Mouse (Mus musculus) liver, postnatal 0 days (tissue): ENCODE data around the gene Fgf11. TPM values are rescaled to one million over a fixed set of nuclear protein-coding genes. Genes with fewer than 3 reads are reported as not detected.

Experiments
- ATAC-seq: fragments of 200-750 bp; cut with Nextera tagmentation; 2 replicates; pipeline ENCODE4 v1.8.0; 2017; ENCODE audit warnings: mild to moderate bottlenecking, moderate library complexity
- DNase-seq: peaks from one replicate; pipeline ENCODE4 v3.0.0-alpha.2; 2016
- H3K27ac ChIP-seq: fragments of 300-500 bp; sonication (generic); 2 replicates; pipeline ENCODE4 v1.5.1; 2014; ENCODE audit warnings: antibody characterized with exemption, moderate library complexity, mild to moderate bottlenecking, low read depth
- H3K27me3 ChIP-seq: fragments of 300-500 bp; sonication (generic); 2 replicates; pipeline ENCODE4 v1.6.1; 2014; ENCODE audit warnings: low read length, control low read depth, mixed read lengths; ENCODE audit not compliant: insufficient read depth
- H3K36me3 ChIP-seq: fragments of 300-500 bp; sonication (generic); replicated peaks from 2 replicates; pipeline ENCODE4 v1.6.1; 2014; ENCODE audit warnings: mild to moderate bottlenecking, control low read depth, low read length, moderate library complexity, mixed read lengths; ENCODE audit not compliant: insufficient read depth
- H3K4me1 ChIP-seq: fragments of 300-500 bp; sonication (generic); 2 replicates; pipeline ENCODE4 v1.6.1; 2014; ENCODE audit warnings: antibody characterized with exemption, mild to moderate bottlenecking, control low read depth; ENCODE audit not compliant: insufficient read depth
- H3K4me2 ChIP-seq: fragments of 300-500 bp; sonication (generic); 2 replicates; pipeline ENCODE4 v1.6.1; 2014; ENCODE audit warnings: low read depth, mild to moderate bottlenecking, low read length, moderate library complexity, mixed read lengths
- H3K4me3 ChIP-seq: fragments of 300-500 bp; sonication (generic); 2 replicates; pipeline ENCODE4 v1.5.1; 2014; ENCODE audit warnings: low read depth, low read length
- H3K9ac ChIP-seq: fragments of 300-500 bp; sonication (generic); replicated peaks from 2 replicates; pipeline ENCODE4 v1.6.1; 2014; ENCODE audit warnings: mild to moderate bottlenecking, moderate library complexity
- H3K9me3 ChIP-seq: fragments of 300-500 bp; sonication (generic); 2 replicates; pipeline ENCODE4 v1.6.1; 2016; ENCODE audit warnings: mild to moderate bottlenecking, control low read depth, low read length, mixed read lengths
- CTCF ChIP-seq: sonication (generic); IDR thresholded peaks from 2 replicates; pipeline ENCODE4 v1.5.1; 2016; ENCODE audit warnings: antibody characterized with exemption, low read depth
- EP300 ChIP-seq: IDR thresholded peaks from 2 replicates; pipeline ENCODE4 v1.6.1; 2016; ENCODE audit warnings: antibody characterized with exemption, low read depth, mild to moderate bottlenecking
- WGBS: fragments of 180-500 bp; shearing (Covaris S2); extraction: QIAGEN DNeasy Blood & Tissue Kit; methylation state at CpG from one replicate; pipeline ENCODE4 v1.1.7; 2014; ENCODE audit not compliant: insufficient replicate concordance; 5-methylcytosine and 5-hydroxymethylcytosine counted together
- polyA plus RNA-seq: library from polyadenylated mRNA; unstranded; fragments of >200 nt; fragmentation: Nextera tagmentation; extraction: Ambion mirVana; gene quantifications from 2 replicates; pipeline ENCODE4 v1.2.1, GENCODE M21; 2015

Gene Fgf11
- polyA plus RNA-seq, 1 experiment from 2014 or later = 0.04 TPM

GRCm38 (mm10) chr11:69795168-69795982 lies 6.3 kb downstream of the Fgf11 start, which contains the start of gene Chrnb1:
Gene Chrnb1, minus strand, starts transcription at chr11:69795943.
- Histone ChIP-seq H3K4me3 (peak within 1 kb of the TSS; percentile 51), H3K27ac (0 out of 2 replicates have a peak within 1 kb of the TSS, but pooled peaks have one; percentile 13), H3K36me3 (no peaks in the 10 kb centered on the region), H3K9ac (peak within 1 kb of the TSS; percentile 56), H3K4me1 (peaks cover 15% of the 10 kb centered on the region), H3K27me3 (peaks cover 18% of the 10 kb centered on the region), H3K9me3 (no peaks in the 10 kb centered on the region), H3K4me2 (peak within 1 kb of the TSS; percentile 91)
- under 1% methylated on average over 52 of the region's 52 CpGs for WGBS
- no peak for TF ChIP-seq EP300
- TF ChIP-seq CTCF = peak; percentile 17
- peak; percentile 100 for ATAC-seq
- DNase-seq = peak; percentile 95

- Histone ChIP-seq H3K4me2 (no peak overlapping the region), H3K9me3 (no peaks in the 10 kb centered on the region), H3K27me3 (peaks cover 3% of the 10 kb centered on the region), H3K4me1 (peaks cover 16% of the 10 kb centered on the region), H3K4me3 (no peak overlapping the region), H3K9ac (no peak overlapping the region), H3K27ac (no peak overlapping the region), H3K36me3 (no peaks in the 10 kb centered on the region)
- ATAC-seq = no peak
- 63% methylated on average over 5 of the region's 5 CpGs for WGBS
- DNase-seq = no peak
- TF ChIP-seq CTCF (no peak), EP300 (no peak)
Measured at GRCm38 (mm10) chr11:69793429-69793828, 8.2 kb downstream of the Fgf11 start.

GRCm38 (mm10) chr11:69791420-69791819 lies 10.2 kb downstream of the Fgf11 start:
- TF ChIP-seq CTCF = no peak
- no peak for TF ChIP-seq EP300
- WGBS = 60% methylated on average over 5 of the region's 5 CpGs
- no peaks in the 10 kb centered on the region for H3K36me3 ChIP-seq
- no peaks in the 10 kb centered on the region; the same call in 1 of the 2 replicates for H3K27me3 ChIP-seq
- H3K9ac ChIP-seq = no peak overlapping the region
- no peak overlapping the region for H3K4me2 ChIP-seq
- H3K27ac ChIP-seq = no peak overlapping the region
- no peak for DNase-seq
- no peaks in the 10 kb centered on the region for H3K9me3 ChIP-seq
- H3K4me3 ChIP-seq = no peak overlapping the region
- peaks cover 16% of the 10 kb centered on the region for H3K4me1 ChIP-seq
- no peak for ATAC-seq

GRCm38 (mm10) chr11:69789431-69789830 lies 12.2 kb downstream of the Fgf11 start:
- H3K9me3 ChIP-seq = no peaks in the 10 kb centered on the region
- no peaks in the 10 kb centered on the region for H3K36me3 ChIP-seq
- H3K4me2 ChIP-seq = no peak overlapping the region
- no peak overlapping the region for H3K4me3 ChIP-seq
- H3K27ac ChIP-seq = no peak overlapping the region
- TF ChIP-seq CTCF = no peak
- TF ChIP-seq EP300 = no peak
- DNase-seq = no peak
- H3K27me3 ChIP-seq = no peaks in the 10 kb centered on the region
- no peak overlapping the region for H3K9ac ChIP-seq
- H3K4me1 ChIP-seq = peaks cover 14% of the 10 kb centered on the region
- 56% methylated on average over 5 of the region's 5 CpGs for WGBS
- peak; percentile 40; the same call in 1 of the 2 replicates for ATAC-seq

- ATAC-seq = no peak
- TF ChIP-seq CTCF = no peak
- H3K27ac ChIP-seq = no peak overlapping the region
- H3K4me2 ChIP-seq = no peak overlapping the region
- 84% methylated on average over 5 of the region's 5 CpGs for WGBS
- no peak overlapping the region for H3K4me3 ChIP-seq
- no peaks in the 10 kb centered on the region for H3K9me3 ChIP-seq
- no peak overlapping the region for H3K9ac ChIP-seq
- H3K27me3 ChIP-seq = 0 out of 2 replicates have a peak, but pooled peaks cover under 1% of the 10 kb centered on the region
- DNase-seq = no peak
- H3K4me1 ChIP-seq = peaks cover 17% of the 10 kb centered on the region
- no peaks in the 10 kb centered on the region for H3K36me3 ChIP-seq
Measured at GRCm38 (mm10) chr11:69787306-69787705, 14.4 kb downstream of the Fgf11 start.

GRCm38 (mm10) chr11:69784793-69785272 lies 16.8 kb downstream of the Fgf11 start:
- WGBS = 16% methylated on average over 15 of the region's 15 CpGs
- H3K27me3 ChIP-seq = 0 out of 2 replicates have a peak, but pooled peaks cover 5% of the 10 kb centered on the region
- TF ChIP-seq CTCF (no peak), EP300 (peak; percentile 64; the same call in 1 of the 2 replicates)
- peak overlapping the region; percentile 69 for H3K4me2 ChIP-seq
- peak overlapping the region; percentile 32 for H3K4me3 ChIP-seq
- H3K9ac ChIP-seq = peak overlapping the region; percentile 22; the same call in 1 of the 2 replicates
- no peaks in the 10 kb centered on the region for H3K9me3 ChIP-seq
- DNase-seq (peak; percentile 56), ATAC-seq (peak; percentile 77)
- H3K4me1 ChIP-seq = peaks cover 17% of the 10 kb centered on the region
- H3K36me3 ChIP-seq = no peaks in the 10 kb centered on the region
- H3K27ac ChIP-seq = no peak overlapping the region
